Mouse (Mus musculus) ES-Bruce4 (cell line): ENCODE results near the gene Dnmt1. TPM values are rescaled to one million over a fixed set of nuclear protein-coding genes. Genes with fewer than 3 reads are reported as not detected.

Experiments used
- H3K27ac ChIP-seq: 2 replicates; pipeline ENCODE4 v1.5.1; 2012; ENCODE audit warnings: low read length, inconsistent platforms; ENCODE audit not compliant: insufficient read depth
- H3K27me3 ChIP-seq: 2 replicates; pipeline ENCODE4 v1.6.1; 2012; ENCODE audit warnings: mild to moderate bottlenecking, low read length, inconsistent platforms; ENCODE audit not compliant: control insufficient read depth, poor library complexity, insufficient read depth, severe bottlenecking
- H3K36me3 ChIP-seq: 2 replicates; pipeline ENCODE4 v1.6.1; 2012; ENCODE audit warnings: inconsistent platforms, mild to moderate bottlenecking, low read length, moderate library complexity; ENCODE audit not compliant: control insufficient read depth, poor library complexity, insufficient read depth, severe bottlenecking
- H3K4me1 ChIP-seq: one replicate; pipeline ENCODE4 v1.8.1; 2011; ENCODE audit warnings: low read length; ENCODE audit not compliant: control insufficient read depth, insufficient read depth
- H3K4me3 ChIP-seq: 2 replicates; pipeline ENCODE4 v1.5.1; 2011; ENCODE audit warnings: low read depth, mild to moderate bottlenecking, low read length
- H3K9ac ChIP-seq: 2 replicates; pipeline ENCODE4 v1.6.1; 2012; ENCODE audit warnings: low read depth, mild to moderate bottlenecking, inconsistent platforms; ENCODE audit not compliant: poor library complexity, severe bottlenecking
- H3K9me3 ChIP-seq: replicated peaks from 2 replicates; pipeline ENCODE4 v1.6.1; 2012; ENCODE audit warnings: mild to moderate bottlenecking, low read length, inconsistent platforms; ENCODE audit not compliant: control insufficient read depth, poor library complexity, insufficient read depth, severe bottlenecking
- CTCF ChIP-seq: IDR thresholded peaks from one replicate; pipeline ENCODE4 v1.8.1; 2011; ENCODE audit warnings: low read depth, low read length
- EP300 ChIP-seq: IDR thresholded peaks from 2 replicates; pipeline ENCODE4 v1.6.1; 2011; ENCODE audit warnings: low read depth, low read length; ENCODE audit not compliant: insufficient read depth
- POLR2A ChIP-seq: IDR thresholded peaks from one replicate; pipeline ENCODE4 v1.8.1; 2011; ENCODE audit warnings: low read length; ENCODE audit not compliant: insufficient read depth
- polyA plus RNA-seq: library from polyadenylated mRNA; stranded (reverse); fragments of >200 nt; gene quantifications from 2 replicates; pipeline ENCODE4 v1.2.4, GENCODE M21; 2011; ENCODE audit warnings: low read depth; ENCODE audit not compliant: missing spikeins, insufficient read depth, insufficient read length

Gene Dnmt1
- polyA plus RNA-seq, 1 experiment, result 120 TPM

DNA sequence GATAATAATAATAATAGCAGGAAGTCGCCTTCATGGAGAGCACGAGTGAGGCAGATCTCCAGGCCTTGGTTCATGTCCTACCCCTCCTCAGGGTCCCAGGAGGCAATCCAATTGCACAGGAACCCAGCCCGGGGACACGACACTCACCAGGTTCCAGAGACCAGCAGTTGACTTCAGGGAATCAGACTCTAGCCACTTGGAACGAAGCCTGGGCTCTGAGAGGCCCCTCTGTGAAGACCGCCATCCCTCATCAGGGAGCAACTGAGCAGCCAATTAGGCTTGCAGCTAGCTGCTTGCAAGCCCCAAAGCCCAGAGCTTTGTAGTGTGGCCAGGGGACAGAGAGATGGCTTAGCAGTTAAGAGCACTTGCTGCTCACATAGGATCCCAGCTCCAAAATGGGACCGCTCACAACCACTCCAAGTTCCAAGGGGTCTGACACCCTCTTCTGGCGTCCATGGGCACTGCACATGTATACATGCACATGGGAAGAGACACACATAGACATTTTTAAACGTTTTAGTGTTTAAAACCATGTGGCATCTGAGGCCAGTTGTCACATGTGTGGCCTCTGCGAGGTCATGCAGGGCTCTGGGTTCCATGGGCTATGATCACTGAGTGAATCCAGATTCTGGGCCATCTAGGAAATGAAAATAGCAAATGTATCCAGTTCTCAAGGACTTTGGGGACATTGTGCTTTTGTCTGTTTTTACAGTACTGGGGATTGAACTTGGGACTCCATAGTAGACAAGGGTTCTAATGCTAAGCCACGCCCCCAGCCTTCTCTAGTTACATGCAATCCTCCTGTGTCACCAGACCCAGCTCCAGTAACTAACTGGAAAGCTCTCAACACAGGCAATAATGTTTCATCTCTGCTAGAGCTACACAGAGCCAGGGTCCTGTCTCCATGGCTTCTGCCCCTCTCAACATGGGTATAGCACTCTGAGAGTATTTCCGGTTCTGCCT lies 89.2 kb downstream of the Dnmt1 start:
- no peak overlapping the region for H3K4me3 ChIP-seq
- no peaks in the 10 kb centered on the region for H3K27me3 ChIP-seq
- no peaks in the 10 kb centered on the region for H3K4me1 ChIP-seq
- no peak for TF ChIP-seq POLR2A
- TF ChIP-seq CTCF, result peak; percentile 19
- TF ChIP-seq EP300, result no peak
- H3K9ac ChIP-seq, result no peak overlapping the region
- H3K36me3 ChIP-seq, result no peaks in the 10 kb centered on the region
- H3K27ac ChIP-seq, result no peak overlapping the region
- H3K9me3 ChIP-seq, result no peaks in the 10 kb centered on the region

DNA sequence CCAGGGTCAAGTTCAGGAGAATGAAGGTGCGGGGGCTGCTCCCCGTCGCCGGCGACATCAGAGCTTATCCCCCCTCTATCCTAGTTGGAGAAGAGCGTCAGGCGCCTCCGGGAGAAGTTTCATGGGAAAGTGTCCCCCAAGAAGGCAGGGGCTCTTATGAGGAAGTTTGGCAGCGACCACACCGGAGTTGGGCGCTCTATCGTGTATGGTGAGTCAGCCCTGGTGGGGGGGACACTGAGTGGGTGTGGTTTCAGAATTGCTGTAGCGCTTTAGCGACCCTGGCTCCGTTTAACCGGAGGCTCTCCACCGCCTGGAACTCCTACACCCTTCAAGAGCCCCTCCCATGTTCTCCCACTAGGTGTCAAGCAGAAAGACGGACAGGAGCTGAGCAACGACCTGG lies 90.4 kb downstream of the Dnmt1 start:
- H3K36me3 ChIP-seq, result no peaks in the 10 kb centered on the region
- TF ChIP-seq EP300, result no peak
- no peak for TF ChIP-seq CTCF
- TF ChIP-seq POLR2A, result no peak
- H3K9ac ChIP-seq, result peak overlapping the region; percentile 84
- H3K4me3 ChIP-seq, result peak overlapping the region; percentile 87
- no peaks in the 10 kb centered on the region for H3K4me1 ChIP-seq
- H3K9me3 ChIP-seq, result no peaks in the 10 kb centered on the region
- H3K27me3 ChIP-seq, result no peaks in the 10 kb centered on the region
- H3K27ac ChIP-seq, result no peak overlapping the region

DNA sequence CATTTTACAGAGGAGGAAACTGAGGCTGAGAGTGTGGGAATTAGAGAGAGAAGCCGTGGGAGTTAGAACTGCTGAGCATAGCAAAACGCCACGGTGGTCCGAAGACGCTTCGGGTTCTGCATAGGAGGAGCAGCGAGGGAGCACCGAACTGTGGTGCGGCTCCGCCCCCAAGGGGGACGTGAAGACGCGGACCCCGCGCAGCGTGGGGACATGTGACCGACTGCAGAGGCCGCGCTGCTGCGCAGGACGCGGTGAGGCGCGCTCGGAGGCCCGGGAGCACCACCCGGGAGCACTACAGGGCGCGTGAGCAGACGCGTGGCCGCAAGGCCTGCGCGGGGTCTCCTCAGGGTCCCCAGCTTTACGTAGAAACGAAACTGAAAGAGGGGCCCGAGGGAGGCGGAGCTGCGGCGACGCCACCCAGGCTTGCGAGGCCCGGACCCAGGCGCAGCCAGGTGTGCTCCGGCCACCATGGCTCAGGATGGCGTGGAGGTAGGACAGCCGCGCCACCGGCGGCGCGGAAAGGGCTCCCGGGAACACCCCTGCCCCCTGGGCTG lies 91.2 kb downstream of the Dnmt1 start, which contains the start of gene A230050P20Rik:
Gene A230050P20Rik, plus strand, starts transcription at position 195 of the 554 bp plus-strand sequence.
- no peak within 1 kb of the TSS for H3K27ac ChIP-seq
- H3K9me3 ChIP-seq, result no peaks in the 10 kb centered on the region
- no peaks in the 10 kb centered on the region for H3K36me3 ChIP-seq
- H3K4me3 ChIP-seq, result peak within 1 kb of the TSS; percentile 87
- H3K9ac ChIP-seq, result peak within 1 kb of the TSS; percentile 84
- no peaks in the 10 kb centered on the region for H3K4me1 ChIP-seq
- no peaks in the 10 kb centered on the region for H3K27me3 ChIP-seq
- no peak for TF ChIP-seq EP300
- no peak for TF ChIP-seq POLR2A
- TF ChIP-seq CTCF, result no peak

DNA sequence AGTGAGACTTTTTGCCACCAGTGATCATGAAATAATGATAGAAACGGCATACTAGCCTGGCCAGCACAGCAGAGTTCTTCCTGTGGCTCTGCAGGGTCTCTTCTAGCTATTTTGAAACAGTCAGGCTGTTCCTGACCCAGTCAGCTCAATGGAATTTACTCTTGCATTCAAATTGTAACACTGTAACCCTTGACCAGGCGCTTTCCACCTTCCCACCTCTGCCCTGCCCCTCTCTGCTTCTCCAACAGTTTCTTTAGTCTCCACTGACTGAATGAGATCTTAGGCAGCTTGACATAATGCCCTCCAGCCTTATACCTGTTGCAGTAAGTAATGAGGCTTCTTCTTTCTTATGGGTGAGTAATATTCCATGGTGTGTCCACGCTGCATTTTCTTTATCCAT lies 92.8 kb downstream of the Dnmt1 start:
- H3K27me3 ChIP-seq, result no peaks in the 10 kb centered on the region
- no peaks in the 10 kb centered on the region for H3K9me3 ChIP-seq
- H3K36me3 ChIP-seq, result no peaks in the 10 kb centered on the region
- TF ChIP-seq CTCF (no peak), EP300 (no peak), POLR2A (no peak)
- H3K4me1 ChIP-seq, result no peaks in the 10 kb centered on the region
- H3K27ac ChIP-seq, result no peak overlapping the region
- H3K9ac ChIP-seq, result no peak overlapping the region
- H3K4me3 ChIP-seq, result no peak overlapping the region

DNA sequence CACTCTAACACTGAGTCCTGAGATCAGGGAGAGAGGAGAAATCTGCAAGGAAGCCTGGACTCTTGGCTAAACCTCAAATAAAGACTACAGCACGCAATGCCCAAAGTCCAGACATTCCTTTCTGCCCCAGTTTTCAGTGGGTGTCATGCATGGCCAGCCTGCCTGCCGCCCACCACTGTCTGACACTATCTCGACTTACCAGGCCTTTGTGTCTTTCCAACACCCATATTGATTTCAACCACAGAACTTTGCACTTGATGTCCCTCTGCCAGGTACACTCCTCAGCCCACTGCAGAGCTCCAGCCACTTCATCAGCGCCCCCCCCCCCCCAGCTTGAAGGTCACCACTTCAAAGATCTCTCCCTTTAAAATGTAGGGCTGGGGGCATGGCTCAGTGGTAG lies 97.5 kb downstream of the Dnmt1 start:
- TF ChIP-seq EP300, result no peak
- no peak for TF ChIP-seq CTCF
- TF ChIP-seq POLR2A, result no peak
- no peak overlapping the region for H3K9ac ChIP-seq

DNA sequence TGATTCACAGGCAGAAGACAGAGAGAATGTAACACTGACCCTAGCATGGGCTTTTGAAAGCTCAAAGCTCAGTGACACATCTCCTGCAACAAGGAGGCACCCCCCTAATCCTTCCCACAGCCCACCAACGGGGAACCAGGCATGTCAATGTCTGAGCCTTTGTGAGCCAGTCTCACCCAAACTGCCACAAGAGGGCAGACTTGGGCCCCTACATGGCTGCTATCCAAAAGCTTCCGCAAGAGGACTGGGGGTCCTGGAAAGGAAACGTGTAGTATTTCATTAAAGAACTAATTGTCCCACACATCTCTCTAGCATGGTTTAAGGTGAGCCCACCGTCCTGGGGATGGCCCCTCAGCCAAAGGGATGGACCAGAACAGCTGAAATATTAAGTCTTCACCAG lies 97.9 kb downstream of the Dnmt1 start:
- no peaks in the 10 kb centered on the region for H3K27me3 ChIP-seq
- H3K27ac ChIP-seq, result no peak overlapping the region
- H3K9me3 ChIP-seq, result no peaks in the 10 kb centered on the region
- H3K36me3 ChIP-seq, result no peaks in the 10 kb centered on the region
- TF ChIP-seq CTCF, result peak; percentile 87
- no peak for TF ChIP-seq EP300
- TF ChIP-seq POLR2A, result no peak
- no peak overlapping the region for H3K9ac ChIP-seq
- H3K4me3 ChIP-seq, result no peak overlapping the region
- H3K4me1 ChIP-seq, result no peaks in the 10 kb centered on the region

More for the DNA sequence above, 97.5 kb downstream of the Dnmt1 start:
- H3K27ac ChIP-seq, result no peak overlapping the region
- H3K4me3 ChIP-seq, result no peak overlapping the region
- no peaks in the 10 kb centered on the region for H3K36me3 ChIP-seq
- no peaks in the 10 kb centered on the region for H3K9me3 ChIP-seq
- no peaks in the 10 kb centered on the region for H3K27me3 ChIP-seq
- no peaks in the 10 kb centered on the region for H3K4me1 ChIP-seq
